Mouse (Mus musculus): ENCODE measurements at regions not wholly inside any gene's neighbourhood (a gene's known extent, or its start where the extent isn't known, plus 50 kb on each side); places are given as distances from the start of the nearest gene placed in this dataset.
A peak's percentile ranks its signal among the peaks of the same experiment; 100 is the strongest.

- H3K4me2 ChIP-seq (replicated peaks; ENCODE audit: low read depth, low read length, severe bottlenecking): no peak overlapping the region
- DNase-seq (ENCODE audit: low spot score) (no peak), ATAC-seq (ENCODE audit: low FRiP score, low read depth) (no peak)
- H3K4me3 ChIP-seq (replicated peaks; ENCODE audit: low read length): no peak overlapping the region
- H3K9me3 ChIP-seq (ENCODE audit: control insufficient read depth, low read length): no peaks in the 10 kb centered on the region
- 83% methylated on average over 1 of the region's 1 CpGs for WGBS
- no peaks in the 10 kb centered on the region for H3K36me3 ChIP-seq (ENCODE audit: control insufficient read depth, insufficient read depth, low read length)
- H3K27ac ChIP-seq (replicated peaks; ENCODE audit: low read depth, low read length): no peak overlapping the region
- no peak for TF ChIP-seq POLR2A (IDR thresholded peaks at IDR 0.05; ENCODE audit: borderline replicate concordance, extremely low read depth, insufficient read depth, insufficient read length)
- H3K4me1 ChIP-seq (ENCODE audit: control insufficient read depth, insufficient read depth, low read length): no peaks in the 10 kb centered on the region
- H3K9ac ChIP-seq (ENCODE audit: low read depth, low read length, severe bottlenecking): no peak overlapping the region
- H3K27me3 ChIP-seq (ENCODE audit: control insufficient read depth, insufficient read depth, low read length): no peaks in the 10 kb centered on the region
Measured at GRCm38 (mm10) chr14:108261083-108261482, 652.9 kb downstream of the Slitrk1 start.

GRCm38 (mm10) chr14:108247365-108247764 lies 666.6 kb downstream of the Slitrk1 start:
- Histone ChIP-seq H3K9me3 (ENCODE audit: control insufficient read depth, low read length) (no peaks in the 10 kb centered on the region), H3K4me2 (replicated peaks; ENCODE audit: low read depth, low read length, severe bottlenecking) (no peak overlapping the region), H3K36me3 (ENCODE audit: control insufficient read depth, insufficient read depth, low read length) (no peaks in the 10 kb centered on the region), H3K4me1 (ENCODE audit: control insufficient read depth, insufficient read depth, low read length) (no peaks in the 10 kb centered on the region), H3K27ac (replicated peaks; ENCODE audit: low read depth, low read length) (no peak overlapping the region), H3K27me3 (ENCODE audit: control insufficient read depth, insufficient read depth, low read length) (no peaks in the 10 kb centered on the region), H3K9ac (ENCODE audit: low read depth, low read length, severe bottlenecking) (no peak overlapping the region), H3K4me3 (replicated peaks; ENCODE audit: low read length) (no peak overlapping the region)
- ATAC-seq (ENCODE audit: low FRiP score, low read depth) (no peak), DNase-seq (ENCODE audit: low spot score) (no peak)
- no peak for TF ChIP-seq POLR2A (IDR thresholded peaks at IDR 0.05; ENCODE audit: borderline replicate concordance, extremely low read depth, insufficient read depth, insufficient read length)
- WGBS: 72% methylated on average over 8 of the region's 8 CpGs

- H3K27ac ChIP-seq (replicated peaks; ENCODE audit: low read depth, low read length): no peak overlapping the region
- DNase-seq (ENCODE audit: low spot score) (no peak), ATAC-seq (ENCODE audit: low FRiP score, low read depth) (no peak)
- H3K4me3 ChIP-seq (replicated peaks; ENCODE audit: low read length): no peak overlapping the region
- H3K4me2 ChIP-seq (replicated peaks; ENCODE audit: low read depth, low read length, severe bottlenecking): no peak overlapping the region
- TF ChIP-seq POLR2A (IDR thresholded peaks at IDR 0.05; ENCODE audit: borderline replicate concordance, extremely low read depth, insufficient read depth, insufficient read length): no peak
- H3K27me3 ChIP-seq (ENCODE audit: control insufficient read depth, insufficient read depth, low read length): no peaks in the 10 kb centered on the region
- no peak overlapping the region for H3K9ac ChIP-seq (ENCODE audit: low read depth, low read length, severe bottlenecking)
- 71% methylated on average over 2 of the region's 2 CpGs for WGBS
- no peaks in the 10 kb centered on the region for H3K36me3 ChIP-seq (ENCODE audit: control insufficient read depth, insufficient read depth, low read length)
- H3K4me1 ChIP-seq (ENCODE audit: control insufficient read depth, insufficient read depth, low read length): no peaks in the 10 kb centered on the region
- no peaks in the 10 kb centered on the region for H3K9me3 ChIP-seq (ENCODE audit: control insufficient read depth, low read length)
Measured at GRCm38 (mm10) chr14:108225483-108226124, 688.4 kb downstream of the Slitrk1 start.

DNA sequence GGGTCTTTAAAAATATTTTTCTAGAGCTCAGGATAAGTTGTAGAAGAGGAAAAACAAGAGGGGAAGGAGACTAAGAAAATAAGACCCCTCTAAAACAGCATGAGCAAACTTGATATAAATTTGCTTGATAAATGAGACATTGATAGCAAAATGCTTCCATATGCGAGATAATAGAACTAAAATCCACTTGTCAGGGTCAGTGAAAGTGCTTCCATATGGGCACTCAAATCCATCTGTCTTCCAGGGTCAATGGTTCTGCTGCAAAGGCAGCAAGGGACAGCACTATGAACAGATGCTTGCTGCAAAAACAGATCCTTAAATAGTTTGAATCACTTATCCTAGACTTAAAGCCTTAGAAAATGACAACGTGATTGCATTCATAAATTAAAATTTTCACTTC lies 704.7 kb downstream of the Slitrk1 start:
- Histone ChIP-seq H3K4me1 (ENCODE audit: control insufficient read depth, insufficient read depth, low read length) (no peaks in the 10 kb centered on the region), H3K9me3 (ENCODE audit: control insufficient read depth, low read length) (no peaks in the 10 kb centered on the region), H3K4me3 (replicated peaks; ENCODE audit: low read length) (no peak overlapping the region), H3K27ac (replicated peaks; ENCODE audit: low read depth, low read length) (no peak overlapping the region), H3K9ac (ENCODE audit: low read depth, low read length, severe bottlenecking) (no peak overlapping the region), H3K36me3 (ENCODE audit: control insufficient read depth, insufficient read depth, low read length) (no peaks in the 10 kb centered on the region), H3K4me2 (replicated peaks; ENCODE audit: low read depth, low read length, severe bottlenecking) (no peak overlapping the region), H3K27me3 (ENCODE audit: control insufficient read depth, insufficient read depth, low read length) (no peaks in the 10 kb centered on the region)
- ATAC-seq (ENCODE audit: low FRiP score, low read depth) (no peak), DNase-seq (ENCODE audit: low spot score) (no peak)
- 54% methylated on average over 2 of the region's 2 CpGs for WGBS
- TF ChIP-seq POLR2A (IDR thresholded peaks at IDR 0.05; ENCODE audit: borderline replicate concordance, extremely low read depth, insufficient read depth, insufficient read length): no peak

GRCm38 (mm10) chr14:108199133-108199532 lies 714.8 kb downstream of the Slitrk1 start:
- no peak overlapping the region for H3K27ac ChIP-seq (replicated peaks; ENCODE audit: low read depth, low read length)
- H3K4me3 ChIP-seq (replicated peaks; ENCODE audit: low read length): no peak overlapping the region
- no peaks in the 10 kb centered on the region for H3K4me1 ChIP-seq (ENCODE audit: control insufficient read depth, insufficient read depth, low read length)
- no peaks in the 10 kb centered on the region for H3K9me3 ChIP-seq (ENCODE audit: control insufficient read depth, low read length)
- H3K36me3 ChIP-seq (ENCODE audit: control insufficient read depth, insufficient read depth, low read length): no peaks in the 10 kb centered on the region
- ATAC-seq (ENCODE audit: low FRiP score, low read depth) (no peak), DNase-seq (ENCODE audit: low spot score) (peak; percentile 18)
- H3K27me3 ChIP-seq (ENCODE audit: control insufficient read depth, insufficient read depth, low read length): no peaks in the 10 kb centered on the region
- no peak overlapping the region for H3K4me2 ChIP-seq (replicated peaks; ENCODE audit: low read depth, low read length, severe bottlenecking)
- H3K9ac ChIP-seq (ENCODE audit: low read depth, low read length, severe bottlenecking): no peak overlapping the region
- WGBS: 19% methylated on average over 2 of the region's 2 CpGs
- no peak for TF ChIP-seq POLR2A (IDR thresholded peaks at IDR 0.05; ENCODE audit: borderline replicate concordance, extremely low read depth, insufficient read depth, insufficient read length)

All from limb, embryonic 14.5 days (tissue).